Mouse (Mus musculus) left cerebral cortex, postnatal 10 days (tissue): ENCODE measurements around the gene Apom. TPM values are rescaled to one million over a fixed set of nuclear protein-coding genes. Genes with fewer than 3 reads are reported as not detected.

Source experiments
- DNase-seq, 2 experiments: peaks; one replicate each; pipeline ENCODE4 v3.0.0; 2021 to 2022; ENCODE audit warnings: low spot score in 2 of 2, mixed read lengths in 1 of 2; ENCODE audit errors: extremely low spot score in 1 of 2
- intact Hi-C: fragments of 180-260 bp; cut with DNase I; formaldehyde crosslinking; loops from one replicate; pipeline ENCODE4 v1.15.1; 2025
- total RNA-seq, 2 experiments: library from RNA; stranded (reverse); gene quantifications; 2 replicates each; pipeline ENCODE4 v1.2.3; 2021

Gene Apom
- total RNA-seq, 2 experiments from 2014 or later, result 0.34 TPM; not detected in 1

DNA sequence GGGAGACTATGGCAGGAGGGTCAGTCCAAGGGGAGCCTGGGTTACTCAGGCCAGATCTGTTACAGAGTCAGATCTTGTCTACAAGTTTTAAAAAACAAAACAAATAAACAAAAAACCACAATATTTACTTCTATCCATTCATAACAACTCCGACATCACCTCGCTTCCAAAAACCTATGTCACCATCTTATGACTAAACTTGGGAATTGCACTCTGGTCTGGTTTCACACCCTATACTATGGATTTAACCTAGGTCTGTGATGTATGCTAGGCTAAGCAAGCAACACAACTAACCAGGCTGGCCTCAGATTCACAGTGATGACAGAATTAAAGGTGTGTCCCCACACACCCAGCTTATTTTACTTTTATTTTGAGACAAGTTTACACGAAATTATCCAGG, 25.3 kb downstream of the Apom start:
- intact Hi-C loops, result loop anchor here (5.0 kb wide), 1 partner anchor 84 kb away; no protein-coding TSS in a partner anchor
- no peak for DNase-seq

DNA sequence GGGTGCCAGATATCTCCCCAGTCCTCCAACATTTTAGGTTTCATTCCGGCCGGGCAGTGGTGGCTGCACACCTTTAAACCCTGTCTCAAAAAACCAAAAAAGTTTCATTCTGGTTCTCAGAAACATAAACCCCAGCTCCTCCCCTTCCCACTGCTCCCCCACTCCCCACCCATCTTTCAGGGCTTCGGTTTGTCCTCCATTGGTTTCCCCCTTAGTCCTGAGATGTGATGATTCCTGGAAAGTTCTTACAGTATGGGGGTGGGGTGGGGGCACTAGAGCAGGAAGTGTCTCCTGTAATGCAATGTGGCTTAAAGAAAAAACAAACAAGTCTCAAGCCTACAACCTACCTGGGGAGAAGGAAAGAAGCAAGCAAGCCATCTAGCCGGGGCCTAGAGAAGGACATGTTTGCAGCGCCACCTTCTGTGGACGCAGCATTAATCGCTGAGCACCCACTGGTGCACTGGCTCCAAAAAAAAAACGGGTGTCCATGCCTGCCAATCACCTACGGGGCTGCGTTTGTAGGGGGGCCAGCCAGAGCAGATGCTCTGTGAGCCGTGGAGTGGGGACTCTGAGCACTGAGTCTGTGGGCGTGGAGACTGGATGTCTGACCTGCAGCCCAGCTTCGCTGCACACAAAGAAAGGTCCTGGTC, 26.0 kb downstream of the Apom start:
- intact Hi-C loops, result loop anchor here (5.0 kb wide), 1 partner anchor 84 kb away; no protein-coding TSS in a partner anchor
- no peak for DNase-seq

DNA sequence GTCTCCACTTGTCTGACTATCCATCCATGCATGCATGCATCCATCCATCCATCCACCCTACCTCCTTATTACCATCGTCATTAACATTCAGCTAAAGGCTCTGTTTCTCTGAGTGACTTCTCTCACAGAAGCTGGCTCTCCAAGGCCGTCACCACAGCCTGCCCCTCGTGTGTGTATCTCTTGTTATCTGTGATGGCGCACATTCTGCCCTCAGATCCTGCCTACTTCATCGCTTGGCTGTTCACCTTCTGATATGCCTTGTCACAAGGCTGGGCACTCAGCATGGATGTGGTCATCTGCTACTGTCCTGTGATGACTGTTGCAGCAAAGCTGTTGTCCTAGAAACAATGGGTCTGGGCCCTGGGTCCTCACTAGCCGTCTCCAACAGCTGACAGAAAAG, 27.1 kb downstream of the Apom start:
- intact Hi-C loops, result loop anchor here (5.0 kb wide), 1 partner anchor 82 kb away; no protein-coding TSS in a partner anchor
- no peak for DNase-seq

DNA sequence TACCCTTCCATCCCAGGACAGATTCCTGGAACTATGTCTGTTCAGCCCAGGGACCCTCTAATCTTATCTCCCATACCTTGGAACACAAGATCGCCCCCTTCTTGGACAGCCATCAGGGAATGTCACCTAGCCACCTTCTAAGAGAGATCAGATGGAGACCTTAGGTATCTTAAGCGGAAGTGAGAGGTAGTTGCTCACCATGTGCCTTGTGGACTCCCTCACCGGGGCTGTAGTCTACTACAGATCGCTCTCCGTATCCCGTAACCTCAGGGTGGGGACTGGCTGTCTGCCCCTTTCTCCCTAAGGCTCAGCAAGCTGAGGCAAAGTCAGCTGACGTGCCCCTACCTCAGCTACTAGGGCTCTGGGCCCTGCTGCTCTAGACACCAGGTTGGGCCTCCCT, 27.8 kb downstream of the Apom start:
- DNase-seq, result no peak
- intact Hi-C loops, result no loop called here

DNA sequence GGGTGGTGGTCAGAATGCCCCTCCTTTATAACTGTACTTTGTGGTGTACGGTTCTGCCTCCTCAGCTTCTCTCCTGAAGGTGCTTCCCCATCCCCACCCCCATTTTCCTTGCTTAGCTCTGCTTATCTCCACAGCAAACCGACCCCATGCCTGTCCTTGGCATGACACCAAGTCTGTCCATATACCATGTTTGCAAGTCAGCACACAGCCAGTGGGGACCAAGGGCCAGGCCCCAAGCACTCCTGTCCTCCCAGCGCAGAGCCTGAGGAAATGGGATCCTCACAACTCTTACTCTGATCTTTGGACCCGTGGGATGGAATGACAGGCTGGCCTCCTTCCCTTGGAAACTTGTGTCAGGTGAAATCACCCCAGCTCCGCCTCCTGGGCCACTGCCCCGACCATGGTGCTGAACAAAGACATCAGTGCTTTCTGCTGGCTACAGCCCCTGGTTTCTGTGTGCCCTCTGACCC, 28.6 kb downstream of the Apom start:
- no peak for DNase-seq

DNA sequence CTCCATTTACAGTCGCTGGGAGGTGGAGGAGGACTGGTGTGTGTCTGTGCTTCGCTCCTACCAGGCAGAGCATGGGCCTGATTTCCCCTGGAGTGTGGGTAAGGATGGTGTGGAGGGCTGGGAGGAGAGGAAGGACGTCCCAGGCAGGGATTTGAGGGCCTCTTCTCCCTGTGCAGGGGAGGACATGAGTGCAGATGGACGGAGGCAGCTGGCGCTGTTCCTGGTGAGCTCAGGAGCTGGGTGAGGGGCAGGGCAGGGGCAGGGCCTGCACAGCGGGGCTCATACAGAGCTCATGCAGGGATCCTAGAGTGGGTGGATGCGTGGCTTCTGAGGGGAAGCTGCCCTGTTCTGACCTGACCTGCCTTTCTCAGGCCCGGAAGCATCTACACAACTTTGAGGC, 29.6 kb downstream of the Apom start:
- intact Hi-C loops, result no loop called here
- no peak for DNase-seq

More for the DNA sequence above, 28.6 kb downstream of the Apom start:
- intact Hi-C loops, result no loop called here

DNA sequence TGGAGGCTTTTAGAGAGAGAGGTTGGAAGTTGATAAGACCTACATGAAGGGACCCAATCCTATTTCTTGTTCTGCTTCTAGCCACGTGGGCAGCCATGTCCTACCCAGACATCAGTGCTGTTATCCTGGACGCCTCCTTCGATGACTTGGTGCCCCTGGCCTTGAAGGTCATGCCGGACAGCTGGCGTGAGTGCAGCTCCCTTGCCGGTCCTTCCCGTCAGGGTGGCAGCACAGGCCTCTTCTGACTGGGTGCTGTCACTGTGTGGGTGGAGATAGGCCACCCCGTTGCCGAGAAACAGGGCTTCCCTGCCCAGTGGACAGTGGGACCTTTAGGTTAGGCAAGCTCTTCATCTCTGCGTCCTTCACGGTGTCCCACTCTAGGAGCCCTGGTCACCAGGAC, 30.7 kb downstream of the Apom start:
- intact Hi-C loops, result no loop called here
- no peak for DNase-seq

DNA sequence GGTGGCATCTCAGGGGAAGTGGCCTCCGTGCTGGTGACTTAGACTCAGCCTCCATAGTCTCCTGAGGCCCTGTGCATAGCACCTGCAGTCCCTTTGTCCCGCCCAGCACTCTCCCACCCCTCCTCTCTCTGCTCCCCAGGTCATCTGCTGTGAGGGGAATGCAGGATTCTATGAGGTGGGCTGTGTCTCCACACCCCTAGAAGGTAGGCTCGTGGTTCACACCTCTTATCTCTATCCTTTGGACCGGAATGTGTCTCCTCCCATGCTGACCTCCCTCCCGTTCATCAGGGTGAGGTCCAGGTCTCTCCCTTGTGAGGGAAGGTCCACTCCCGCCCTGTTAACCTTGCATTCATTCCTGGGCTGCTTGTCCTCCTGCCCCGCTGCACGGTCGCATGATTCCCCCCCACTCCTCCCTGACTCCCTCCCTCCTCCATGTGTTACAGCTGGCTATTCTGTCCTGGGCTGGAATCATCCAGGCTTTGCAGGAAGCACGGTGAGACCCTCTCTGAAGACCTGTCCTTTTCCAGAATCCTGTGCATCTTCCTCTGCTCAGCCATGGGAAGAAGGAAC, 31.6 kb downstream of the Apom start:
- intact Hi-C loops, result no loop called here
- no peak for DNase-seq

DNA sequence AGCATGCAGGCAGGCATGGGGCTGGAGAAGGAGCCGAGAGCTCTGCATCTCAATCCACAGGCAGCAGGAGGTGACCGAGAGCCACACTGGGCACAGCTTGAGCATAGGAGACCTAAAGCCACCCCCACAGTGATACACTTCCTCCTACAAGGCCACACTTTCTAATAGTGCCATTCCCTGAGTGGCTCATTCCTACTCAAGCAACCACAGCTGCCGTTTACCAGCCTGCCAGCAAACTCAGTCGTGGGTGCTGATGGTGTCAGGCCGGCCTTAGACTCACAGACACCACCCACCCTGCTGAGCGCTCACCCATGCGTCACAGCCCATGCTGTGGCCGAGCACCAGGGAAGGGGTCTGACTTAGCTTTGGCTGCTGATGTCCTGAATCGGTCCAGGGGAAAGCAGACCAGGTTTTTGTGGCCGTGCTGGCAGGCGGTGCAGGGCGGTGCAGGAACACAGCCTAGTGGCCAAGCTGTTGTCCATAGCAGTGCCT, 34.6 kb downstream of the Apom start:
- intact Hi-C loops, result loop anchor here (5.0 kb wide), 1 partner anchor 80 kb away; the partner anchor contains the start of gene Vwa7
- peak in 1 of 2 experiments; percentile 45 for DNase-seq

DNA sequence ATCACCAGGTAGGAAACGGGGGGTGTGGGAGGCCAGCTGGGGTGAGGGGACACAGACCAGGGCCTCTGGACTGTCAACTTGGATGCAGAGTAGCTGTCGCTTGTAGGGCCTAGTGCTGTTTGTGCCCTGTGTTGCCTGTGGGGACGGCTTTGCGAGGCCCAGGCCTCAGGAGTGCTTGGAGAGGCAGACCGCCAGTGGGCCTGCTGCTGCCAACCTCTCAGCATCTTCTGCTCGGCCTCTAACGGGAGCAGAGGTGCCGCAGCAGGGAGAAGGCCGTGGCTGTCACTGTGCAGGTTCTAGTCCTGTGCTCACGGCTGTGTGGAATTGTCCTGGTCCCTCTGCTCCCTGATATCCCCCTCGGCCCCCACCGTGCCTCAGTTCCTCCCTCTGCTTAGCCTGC, 35.3 kb downstream of the Apom start:
- no peak for DNase-seq
- intact Hi-C loops, result loop anchor here (5.0 kb wide), 1 partner anchor 79 kb away; the partner anchor contains the start of gene Vwa7

DNA sequence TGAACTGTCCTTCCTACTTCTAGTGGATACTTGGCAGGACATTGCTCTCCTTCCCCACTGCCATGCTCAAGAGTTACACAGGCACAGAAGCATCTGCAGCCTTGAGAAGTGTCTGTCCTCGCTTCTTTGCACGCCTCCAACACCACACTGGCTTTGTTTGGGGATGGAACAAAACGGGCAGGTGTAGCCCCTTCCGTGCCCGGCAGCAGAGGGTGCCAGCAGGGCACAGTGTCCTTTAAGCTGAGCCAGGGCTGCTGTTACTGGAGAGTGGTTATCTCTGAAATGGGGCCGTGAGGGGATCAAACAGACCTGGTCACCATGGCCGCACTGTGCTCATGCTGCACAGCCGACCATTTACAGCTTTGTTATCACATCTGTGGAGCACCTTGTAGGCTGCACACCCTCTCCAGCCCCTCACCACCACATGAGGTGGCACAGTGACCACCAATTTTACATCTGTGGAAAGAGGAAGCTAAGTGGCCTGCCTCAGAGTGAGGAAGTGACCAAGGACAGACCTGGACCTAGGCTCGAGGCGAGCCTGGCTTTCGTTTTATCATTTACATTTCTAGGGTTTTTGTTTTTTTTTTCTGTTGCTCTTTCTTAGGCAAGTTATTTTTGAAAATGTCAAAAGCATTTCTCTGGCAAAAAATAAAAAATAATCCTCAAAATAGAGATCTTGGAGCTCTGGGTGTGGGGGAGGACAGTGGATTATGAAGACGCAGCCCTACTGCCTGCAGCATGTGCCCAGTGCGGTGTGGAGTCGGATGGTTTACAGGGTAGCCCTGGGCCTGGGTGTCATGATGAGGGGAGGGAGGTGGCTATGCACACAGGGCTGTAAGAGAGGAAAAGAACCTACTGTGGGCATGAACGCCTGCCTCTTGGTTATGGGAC, 37.1 kb downstream of the Apom start:
- intact Hi-C loops, result loop anchor here (5.0 kb wide), 1 partner anchor 77 kb away; the partner anchor contains the start of gene Vwa7
- no peak for DNase-seq

DNA sequence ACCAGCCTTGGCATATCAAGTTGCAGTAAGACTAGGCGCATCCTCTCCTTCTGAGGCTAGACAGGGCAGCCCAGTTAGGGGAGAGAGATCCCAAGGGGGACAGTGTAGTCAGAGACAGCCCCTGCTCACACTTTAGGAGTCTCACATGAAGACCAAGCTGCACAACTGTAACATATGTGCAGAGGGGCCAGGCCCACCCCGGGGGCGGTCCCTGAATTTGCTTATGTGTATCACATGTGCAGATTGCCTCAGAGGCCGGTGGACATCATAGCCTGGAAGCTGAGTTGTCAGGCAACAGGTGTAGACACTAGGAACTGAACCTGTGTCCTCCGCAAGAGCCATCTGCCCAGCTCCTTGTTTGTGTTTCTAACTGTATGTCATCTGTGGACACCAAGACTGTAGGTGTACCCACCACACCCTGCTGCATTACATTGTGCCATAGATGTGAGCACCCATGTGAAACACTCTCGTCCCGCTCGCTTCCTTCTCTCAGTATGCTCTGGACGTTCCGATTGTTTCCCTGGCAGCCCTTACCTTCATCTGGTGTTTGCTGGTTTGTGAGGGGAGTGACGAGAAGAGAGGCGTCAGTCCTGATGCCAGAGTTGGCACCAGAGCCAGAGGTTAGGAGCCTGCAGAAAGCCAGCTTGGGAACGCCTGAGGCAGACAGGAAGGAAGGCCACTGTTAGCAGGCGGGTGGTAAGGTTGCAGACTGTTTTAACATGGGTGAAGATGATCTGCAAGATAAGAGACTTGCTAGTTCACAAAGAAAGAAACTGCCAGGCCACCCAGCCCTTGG, 39.2 kb downstream of the Apom start:
- no peak for DNase-seq
- intact Hi-C loops, result no loop called here

DNA sequence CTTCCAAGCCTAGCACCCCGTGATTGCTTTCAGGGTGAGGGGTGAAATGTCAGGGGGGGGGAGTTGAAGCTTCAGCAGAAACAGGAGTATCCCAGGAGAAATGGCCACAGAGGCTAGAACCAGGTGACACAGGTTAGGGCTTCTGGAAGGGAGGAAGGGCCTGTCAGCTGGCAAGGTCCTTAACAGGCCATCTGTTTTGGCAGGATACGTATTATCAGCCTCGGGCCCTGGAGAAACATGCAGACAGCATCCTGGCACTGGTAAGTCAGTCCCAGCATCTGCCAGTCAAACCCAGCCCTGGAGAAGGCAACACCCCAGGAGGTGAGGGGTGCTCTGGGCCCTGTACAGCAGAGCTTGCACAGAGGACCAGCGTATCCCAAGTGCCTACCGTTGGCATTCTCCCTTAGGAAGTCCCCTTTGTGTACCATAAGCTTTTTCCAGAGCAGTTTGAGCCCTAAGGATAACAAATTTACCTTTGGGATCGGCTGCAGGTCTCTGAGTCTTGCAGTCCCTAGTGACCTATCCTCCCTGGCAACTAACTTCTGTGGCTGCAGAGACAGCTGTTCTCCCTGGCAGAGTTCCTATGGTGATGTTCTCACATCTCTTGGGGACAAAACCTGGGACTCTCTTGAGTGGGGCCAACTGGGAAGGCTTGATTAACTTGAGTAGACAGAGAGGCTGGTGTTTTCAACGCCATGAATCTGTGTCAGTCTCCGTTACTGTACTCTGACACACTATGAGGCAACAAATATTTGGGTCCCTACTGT, 41.5 kb downstream of the Apom start:
- DNase-seq, result no peak
- intact Hi-C loops, result no loop called here

DNA sequence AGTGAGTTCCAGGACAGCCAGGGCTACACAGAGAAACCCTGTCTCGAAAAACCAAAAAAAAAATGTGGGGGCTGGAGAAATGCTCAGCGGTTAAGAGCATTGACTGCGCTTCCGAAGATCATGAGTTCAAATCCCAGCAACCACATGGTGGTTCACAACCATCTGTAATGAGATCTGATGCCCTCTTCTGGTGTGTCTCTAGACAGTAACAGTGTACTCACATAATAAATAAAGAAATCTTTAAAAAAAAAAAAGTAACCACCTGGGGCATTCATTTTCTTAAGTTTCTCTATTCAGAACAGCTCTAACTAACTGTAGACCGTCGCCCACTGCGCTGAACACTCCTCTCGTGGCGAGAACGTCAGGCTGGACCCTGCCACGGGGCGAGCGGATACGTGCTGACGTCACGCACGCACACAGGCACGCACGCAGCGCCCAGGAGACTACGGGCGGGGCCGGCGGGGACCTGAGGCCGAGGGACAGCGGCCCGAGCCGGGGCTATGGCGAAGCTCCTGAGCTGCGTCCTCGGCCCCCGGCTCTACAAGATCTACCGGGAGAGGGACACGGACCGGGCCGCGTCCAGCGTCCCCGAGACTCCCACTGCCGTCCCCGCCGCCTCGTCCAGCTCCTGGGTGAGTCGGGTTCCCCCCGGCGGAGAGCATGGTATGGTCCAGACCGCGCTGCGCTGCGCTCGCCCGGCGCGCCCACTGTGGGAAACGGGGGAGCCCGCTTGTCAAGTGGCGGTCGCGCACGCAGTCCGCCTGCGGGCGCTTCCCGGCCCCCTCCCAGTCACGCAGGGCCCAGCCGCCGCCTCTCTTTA, 42.8 kb downstream of the Apom start, which contains the start of gene Abhd16a:
Gene Abhd16a (plus strand): TSS at position 439 of the 820 bp plus-strand sequence.
- intact Hi-C loops, result no loop called here
- DNase-seq, result peak; percentile 93 to 97

DNA sequence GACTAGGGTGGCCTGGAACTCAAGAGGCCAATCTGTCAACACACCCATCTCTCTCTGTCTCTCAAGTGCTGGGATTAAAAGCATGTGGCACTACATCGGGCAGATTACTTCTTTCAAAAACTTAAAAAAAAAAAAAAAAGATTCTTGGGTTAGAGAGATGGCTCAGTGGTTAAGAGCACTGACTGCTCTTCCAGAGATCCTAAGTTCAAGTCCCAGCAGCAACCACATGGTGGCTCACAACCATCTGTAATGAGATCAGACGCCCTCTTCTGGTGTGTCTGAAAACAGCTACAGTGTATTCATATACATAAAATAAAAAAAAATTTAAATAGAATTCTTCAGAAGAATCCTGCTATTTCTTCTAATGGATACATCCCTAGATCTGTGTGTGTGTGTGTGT, 43.7 kb downstream of the Apom start:
- no peak for DNase-seq
- intact Hi-C loops, result no loop called here

DNA sequence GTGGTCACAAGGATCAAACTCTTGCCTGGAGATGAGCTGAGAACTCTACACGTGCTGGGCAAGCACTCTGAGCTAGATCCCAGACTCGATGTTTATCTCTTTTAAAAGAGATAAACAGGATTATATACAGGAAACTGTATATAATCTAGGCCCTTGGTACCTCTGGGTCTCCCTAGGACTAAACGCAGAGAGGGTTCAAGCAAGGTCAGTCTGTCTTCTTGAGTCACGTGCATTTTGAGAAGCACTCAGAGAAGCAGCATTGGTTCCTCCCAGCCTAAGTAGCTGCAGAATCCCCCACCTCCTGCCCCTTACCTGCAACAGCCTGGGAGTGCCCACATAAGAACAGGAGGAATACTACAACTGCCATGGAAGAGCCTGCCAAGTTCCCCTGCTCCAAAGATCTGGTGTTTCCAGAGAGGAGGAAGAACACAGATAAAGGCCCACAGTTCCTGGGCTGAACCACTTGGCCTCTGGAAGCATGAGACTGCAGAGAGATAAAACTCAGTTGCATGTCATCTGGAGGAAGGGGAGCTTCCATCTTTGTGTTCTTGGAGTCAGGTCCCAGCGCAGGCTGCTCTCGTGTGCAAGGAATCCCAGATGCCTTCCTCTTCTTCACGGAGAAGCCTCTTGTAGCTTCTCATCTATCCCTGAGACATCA, 46.5 kb downstream of the Apom start, which contains the start of gene Ly6g6f:
Gene Ly6g6f (minus strand): TSS at position 403 of the 658 bp plus-strand sequence.
- no peak for DNase-seq
- intact Hi-C loops, result no loop called here
